In the genomic region with DNA sequence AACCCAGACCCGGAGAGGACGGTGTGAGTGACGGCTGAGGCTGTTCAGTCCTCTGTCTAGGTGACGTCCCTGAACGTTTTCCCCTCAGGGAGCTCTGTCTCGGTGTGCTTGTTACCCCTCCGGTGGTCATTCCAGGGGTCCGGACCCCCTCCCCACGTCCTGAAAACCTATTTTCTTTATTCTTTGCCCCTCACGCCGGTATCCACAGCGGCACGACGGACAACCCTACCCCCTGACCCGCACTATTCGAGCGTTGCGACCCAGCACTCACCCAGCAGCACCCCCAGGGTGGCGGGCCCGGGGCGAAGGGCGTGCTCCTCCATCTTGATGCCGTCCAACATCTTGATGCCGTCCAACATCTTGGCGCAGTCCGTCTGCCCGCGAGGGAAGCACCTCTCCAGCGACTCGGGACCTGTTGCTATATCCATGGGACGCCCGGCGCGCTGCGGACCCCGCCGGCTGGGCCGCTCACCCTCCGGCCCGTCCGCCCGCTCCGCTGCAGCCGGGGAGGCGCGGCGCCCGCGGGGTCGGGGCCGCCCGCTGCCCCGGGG, we compare ENCODE assay signal across 8 mouse cellular contexts. TPM values are rescaled to one million over a fixed set of nuclear protein-coding genes. Genes with fewer than 3 reads are reported as not detected.
DNase-seq lines count a peak whose midpoint lies in the region; ATAC-seq and TF ChIP-seq lines count a peak whose summit lies in the region.

TSS of gene Lmx1b (minus strand) at position 341 of the 551 bp plus-strand sequence.

- H3K4me3 ChIP-seq in heart, embryonic 13.5 days: peak within 1 kb of the TSS; percentile 56
- peak within 1 kb of the TSS; percentile 18 to 62; a peak in 3 of 4 replicates for H3K4me3 ChIP-seq in ES-E14 (ENCODE audit: insufficient read depth in 1 of 2, low read depth in 1 of 2, low read length in 2 of 2, poor library complexity in 1 of 2, severe bottlenecking in 1 of 2)
- H3K4me3 ChIP-seq in forebrain, postnatal 0 days (ENCODE audit: low read depth, low read length): peak within 1 kb of the TSS; percentile 27; the same call in 1 of the 2 replicates
- H3K4me3 ChIP-seq in liver, embryonic 15.5 days (replicated peaks): peak within 1 kb of the TSS; percentile 42

- no peak for ATAC-seq in heart, embryonic 13.5 days (ENCODE audit: extremely low read depth, insufficient number of reproducible peaks, low FRiP score, low TSS enrichment)
- no peak for ATAC-seq in forebrain, postnatal 0 days
- no peak for ATAC-seq in liver, embryonic 15.5 days (ENCODE audit: insufficient read depth)

- no peak within 1 kb of the TSS for H3K27ac ChIP-seq in heart, embryonic 13.5 days (replicated peaks)
- H3K27ac ChIP-seq in ES-E14 (ENCODE audit: insufficient read depth, low read depth, low read length, poor library complexity, severe bottlenecking): no peak within 1 kb of the TSS
- no peak within 1 kb of the TSS for H3K27ac ChIP-seq in forebrain, postnatal 0 days (ENCODE audit: low read depth, low read length)
- H3K27ac ChIP-seq in liver, embryonic 15.5 days (replicated peaks): no peak within 1 kb of the TSS

- peaks cover 40% of the 10 kb centered on the region for H3K4me1 ChIP-seq in heart, embryonic 13.5 days
- H3K4me1 ChIP-seq in ES-E14 (ENCODE audit: control insufficient read depth in 2 of 2, insufficient read depth in 2 of 2, low read length in 2 of 2, poor library complexity in 1 of 2): peaks cover 0 to 8% of the 10 kb centered on the region in 2 experiments; a peak in 2 of 4 replicates
- H3K4me1 ChIP-seq in forebrain, postnatal 0 days (ENCODE audit: insufficient read depth): no peaks in the 10 kb centered on the region
- H3K4me1 ChIP-seq in liver, embryonic 15.5 days (replicated peaks): peaks cover 2% of the 10 kb centered on the region; the same call in 1 of the 2 replicates

- H3K9ac ChIP-seq in heart, embryonic 13.5 days: peak within 1 kb of the TSS; percentile 68
- H3K9ac ChIP-seq in ES-E14 (ENCODE audit: insufficient read depth, low read depth, low read length, poor library complexity, severe bottlenecking): no peak within 1 kb of the TSS
- H3K9ac ChIP-seq in forebrain, postnatal 0 days: no peak within 1 kb of the TSS
- H3K9ac ChIP-seq in liver, embryonic 15.5 days: no peak within 1 kb of the TSS

- no peaks in the 10 kb centered on the region for H3K36me3 ChIP-seq in heart, embryonic 13.5 days
- H3K36me3 ChIP-seq in ES-E14 (ENCODE audit: control insufficient read depth, insufficient read depth, low read length, poor library complexity, severe bottlenecking): no peaks in the 10 kb centered on the region
- H3K36me3 ChIP-seq in forebrain, postnatal 0 days (ENCODE audit: insufficient read depth): no peaks in the 10 kb centered on the region
- no peaks in the 10 kb centered on the region for H3K36me3 ChIP-seq in liver, embryonic 15.5 days (replicated peaks)

- H3K4me2 ChIP-seq in heart, embryonic 13.5 days: peak within 1 kb of the TSS; percentile 80
- H3K4me2 ChIP-seq in forebrain, postnatal 0 days (ENCODE audit: low read depth): peak within 1 kb of the TSS; percentile 38
- H3K4me2 ChIP-seq in liver, embryonic 15.5 days: peak within 1 kb of the TSS; percentile 61

- no peak for DNase-seq in heart, postnatal 10 days
- no peak for DNase-seq in ES-E14 (ENCODE audit: low read depth, low spot score)
- DNase-seq in forebrain, postnatal 0 days: no peak
- no peak for DNase-seq in right cerebral cortex, postnatal 4 days
- DNase-seq in cerebellum, adult 9-10 months: no peak
- no peak for DNase-seq in lung, postnatal 14 days

- TF ChIP-seq CTCF in forebrain, postnatal 0 days (IDR thresholded peaks at IDR 0.05; ENCODE audit: low read depth): no peak

- peaks cover 100% of the 10 kb centered on the region for H3K27me3 ChIP-seq in heart, embryonic 13.5 days (replicated peaks)
- H3K27me3 ChIP-seq in forebrain, postnatal 0 days (ENCODE audit: insufficient read depth, low read length): peaks cover 83% of the 10 kb centered on the region
- H3K27me3 ChIP-seq in liver, embryonic 15.5 days: peaks cover 100% of the 10 kb centered on the region

- intact Hi-C loops in heart, postnatal 10 days (cut with DNase I): no loop called here

- no peaks in the 10 kb centered on the region for H3K9me3 ChIP-seq in heart, embryonic 13.5 days
- H3K9me3 ChIP-seq in ES-E14 (ENCODE audit: control insufficient read depth, insufficient read depth, low read depth, low read length): no peaks in the 10 kb centered on the region
- no peaks in the 10 kb centered on the region for H3K9me3 ChIP-seq in forebrain, postnatal 0 days (ENCODE audit: low read length)
- H3K9me3 ChIP-seq in liver, embryonic 15.5 days (replicated peaks): no peaks in the 10 kb centered on the region

- in situ Hi-C loops in ES-E14 (cut with MboI; ENCODE audit: low sequenced_read_pairs in 2 of 2, unreplicated experiment in 2 of 2): loop anchor here in 1 of 2 experiments (25.0 kb wide), 1 partner anchor 2003 kb away; the partner anchor contains the start of gene Prdm12

- WGBS in heart, embryonic 13.5 days: 3% methylated on average over 44 of the region's 53 CpGs
- 1% methylated on average over 47 of the region's 53 CpGs for WGBS in forebrain, postnatal 0 days
- 3% methylated on average over 53 of the region's 53 CpGs for WGBS in liver, embryonic 15.5 days (ENCODE audit: insufficient replicate concordance)

TF ChIP-seq in ES-E14, 5 proteins besides CTCF, POLR2A, EP300 and RAD21:
- TF ChIP-seq MAFK (IDR thresholded peaks at IDR 0.05; ENCODE audit: insufficient read depth, low read depth, low read length) (no peak), HCFC1 (IDR thresholded peaks at IDR 0.05; ENCODE audit: borderline replicate concordance, insufficient read depth, low read length) (no peak), ZC3H11A (IDR thresholded peaks at IDR 0.05; ENCODE audit: borderline replicate concordance, low read depth, low read length) (no peak), CHD2 (IDR thresholded peaks at IDR 0.05; ENCODE audit: low read depth, low read length) (no peak), ZNF384 (IDR thresholded peaks at IDR 0.05; ENCODE audit: low read depth, low read length) (no peak)

RNA-seq across cellular contexts. Expression of gene Lmx1b, which starts in this region (rescaled TPM):
- polyA plus RNA-seq in heart, embryonic 13.5 days (2015; fragmentation: Nextera tagmentation; extraction: Ambion mirVana): not detected in 2 replicates
- total RNA-seq in heart, postnatal 10 days (2021): not detected
- total RNA-seq in ES-E14 (2012; rRNA removed): 0.32 and 0.67 TPM in 2 replicates
- 0.54 and 2.0 TPM in 2 replicates for total RNA-seq in forebrain, postnatal 0 days (2014; rRNA removed)
- polyA plus RNA-seq in forebrain, postnatal 0 days (2015; fragmentation: Nextera tagmentation; extraction: Ambion mirVana): 0.05 and 0.24 TPM in 2 replicates
- not detected in 2 replicates for polyA plus RNA-seq in liver, embryonic 15.5 days (2015; fragmentation: Nextera tagmentation; extraction: Ambion mirVana)
